ENCODE assay signal across 22 mouse cellular contexts in the genomic region with DNA sequence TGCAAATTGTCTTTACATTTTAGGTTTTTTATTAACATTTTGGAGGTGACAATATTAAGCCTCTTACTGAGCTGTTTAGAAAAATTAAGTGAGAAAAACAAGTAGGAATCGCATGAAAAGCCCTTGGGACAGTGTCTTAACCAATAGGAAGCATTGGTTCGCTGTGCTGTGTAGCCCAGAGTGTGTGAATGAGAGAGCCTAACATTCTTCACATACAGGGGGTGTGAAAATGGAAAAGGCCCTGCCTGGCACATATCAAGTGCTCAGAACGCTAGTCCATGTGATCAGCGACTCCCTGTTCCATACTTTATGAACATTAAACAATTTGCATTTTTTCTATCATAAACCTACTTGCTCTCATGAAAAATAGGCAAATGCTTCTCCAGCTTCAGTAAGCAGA.
"Had no signal": no experiment of that assay in that cellular context is flagged by ENCODE, and none has a peak within 500 bp of the region (broad histone marks: within the 10 kb centered on the region; RNA-seq: fewer than 3 reads in every experiment).

No protein-coding gene starts in this region.

- ATAC-seq: inflammation-experienced regulatory T-cells, adult 6 months; intestine, embryonic 15.5 days; intestine, postnatal 0 days had no signal

- H3K27ac ChIP-seq: gastrocnemius, adult 2 months; heart, embryonic 10.5 days; hindbrain, embryonic 12.5 days; intestine, embryonic 15.5 days; layer of hippocampus, adult 2 months; left cerebral cortex, adult 2 months; limb, embryonic 10.5 days; limb, embryonic 12.5 days; liver, embryonic 13.5 days had no signal

- H3K9ac ChIP-seq: heart, embryonic 12.5 days; hindbrain, embryonic 12.5 days; intestine, embryonic 15.5 days; limb, embryonic 12.5 days; liver, embryonic 13.5 days had no signal

- H3K4me3 ChIP-seq: gastrocnemius, adult 2 months; heart, embryonic 10.5 days; heart, embryonic 12.5 days; hindbrain, embryonic 12.5 days; intestine, embryonic 15.5 days; layer of hippocampus, adult 2 months; left cerebral cortex, adult 2 months; limb, embryonic 10.5 days; limb, embryonic 12.5 days; liver, embryonic 13.5 days had no signal

- H3K36me3 ChIP-seq: heart, embryonic 10.5 days; heart, embryonic 12.5 days; hindbrain, embryonic 12.5 days; intestine, embryonic 15.5 days; limb, embryonic 10.5 days; limb, embryonic 12.5 days; liver, embryonic 13.5 days had no signal

- H3K4me2 ChIP-seq: heart, embryonic 12.5 days; hindbrain, embryonic 12.5 days; intestine, embryonic 15.5 days; limb, embryonic 12.5 days; liver, embryonic 11.5 days; liver, embryonic 13.5 days had no signal

- H3K27me3 ChIP-seq: heart, embryonic 12.5 days; hindbrain, embryonic 12.5 days; intestine, embryonic 15.5 days; limb, embryonic 12.5 days; liver, embryonic 13.5 days had no signal

- H3K9me3 ChIP-seq: heart, embryonic 10.5 days; heart, embryonic 12.5 days; hindbrain, embryonic 12.5 days; intestine, embryonic 15.5 days; limb, embryonic 10.5 days; limb, embryonic 12.5 days; liver, embryonic 13.5 days had no signal

- DNase-seq: gastrocnemius, postnatal 10 days; heart, adult 18-20 months; heart, postnatal 10 days; heart, postnatal 4 days; kidney, adult 18-20 months; kidney, adult 8-10 months; kidney, postnatal 10 days; kidney, postnatal 4 days; liver; liver, embryonic 13.5 days had no signal

- H3K4me1 ChIP-seq: heart, embryonic 10.5 days; heart, embryonic 12.5 days; hindbrain, embryonic 12.5 days; intestine, embryonic 15.5 days; limb, embryonic 10.5 days; limb, embryonic 12.5 days; liver, embryonic 13.5 days had no signal
